Mouse (Mus musculus) liver, embryonic 11.5 days (tissue): ENCODE measurements at regions not wholly inside any gene's neighbourhood (a gene's known extent, or its start where the extent isn't known, plus 50 kb on each side); places are given as distances from the start of the nearest gene placed in this dataset.

Experiments used
- ATAC-seq: fragments of 200-750 bp; cut with Nextera tagmentation; replicated peaks from 2 replicates; pipeline ENCODE4 v1.8.0; 2017; ENCODE audit warnings: moderate number of reproducible peaks, mild to moderate bottlenecking, moderate TSS enrichment, moderate library complexity; ENCODE audit not compliant: low FRiP score
- DNase-seq: peaks from one replicate; pipeline ENCODE4 v3.0.0-alpha.2; 2017; ENCODE audit warnings: low spot score
- H3K27ac ChIP-seq: fragments of 300-500 bp; sonication (generic); 2 replicates; pipeline ENCODE4 v1.5.1; 2014; ENCODE audit warnings: mild to moderate bottlenecking, low read depth, low read length, control low read depth
- H3K27me3 ChIP-seq: fragments of 300-500 bp; sonication (generic); replicated peaks from 2 replicates; pipeline ENCODE4 v1.6.1; 2014; ENCODE audit warnings: low read length, mixed read lengths; ENCODE audit not compliant: control insufficient read depth, insufficient read depth
- H3K36me3 ChIP-seq: fragments of 300-500 bp; sonication (generic); 2 replicates; pipeline ENCODE4 v1.6.1; 2014; ENCODE audit warnings: mild to moderate bottlenecking, low read length, moderate library complexity, mixed read lengths; ENCODE audit not compliant: control insufficient read depth, insufficient read depth
- H3K4me1 ChIP-seq: fragments of 300-500 bp; sonication (generic); replicated peaks from 2 replicates; pipeline ENCODE4 v1.6.1; 2014; ENCODE audit warnings: low read length, mixed read lengths; ENCODE audit not compliant: control insufficient read depth, insufficient read depth
- H3K4me2 ChIP-seq: fragments of 300-500 bp; sonication (generic); 2 replicates; pipeline ENCODE4 v1.6.1; 2014; ENCODE audit warnings: mild to moderate bottlenecking, control low read depth, moderate library complexity
- H3K4me3 ChIP-seq: fragments of 300-500 bp; sonication (generic); 2 replicates; pipeline ENCODE4 v1.5.1; 2014; ENCODE audit warnings: low read depth, low read length, control low read depth
- H3K9ac ChIP-seq: fragments of 300-500 bp; sonication (generic); 2 replicates; pipeline ENCODE4 v1.6.1; 2014; ENCODE audit warnings: low read depth, low read length, control low read depth
- H3K9me3 ChIP-seq: fragments of 300-500 bp; sonication (generic); 2 replicates; pipeline ENCODE4 v1.6.1; 2016; ENCODE audit warnings: low read length, inconsistent platforms, mixed read lengths; ENCODE audit not compliant: control insufficient read depth
- WGBS: fragments of 180-500 bp; shearing (Covaris S2); extraction: QIAGEN DNeasy Blood & Tissue Kit; methylation state at CpG from one replicate; pipeline ENCODE4 v1.1.7; 2014; 5-methylcytosine and 5-hydroxymethylcytosine counted together

DNA sequence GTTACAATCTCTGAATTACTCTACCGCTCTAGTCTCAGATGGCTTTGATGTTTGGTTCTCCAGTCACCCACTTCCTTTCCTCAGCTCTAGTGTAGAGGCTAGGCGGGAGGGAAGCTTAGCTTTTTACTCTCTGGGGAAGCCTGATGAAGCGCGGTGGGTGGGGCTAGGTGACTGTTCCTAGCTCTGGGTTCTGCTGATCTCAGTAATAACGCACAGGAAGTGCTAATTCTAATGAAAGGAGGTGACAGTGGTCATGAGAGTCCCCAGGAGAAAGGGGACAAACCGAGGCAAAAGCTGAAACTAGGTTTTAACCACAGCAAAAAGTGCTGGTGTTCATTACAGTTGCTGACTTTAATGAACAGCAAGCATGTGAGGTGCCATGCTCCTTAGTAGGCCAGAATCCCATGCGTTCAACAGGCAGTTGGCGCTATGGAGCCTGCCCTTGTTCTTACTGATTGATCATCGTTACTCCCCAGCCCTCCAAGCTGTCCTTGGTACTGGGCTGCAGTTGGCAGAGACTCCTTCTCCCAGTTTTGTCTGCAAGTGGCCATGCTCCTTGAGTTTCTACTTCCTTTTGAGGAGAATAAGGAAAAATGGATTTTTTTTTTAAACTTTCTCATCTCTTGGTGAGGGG lies 687.9 kb upstream of the Car8 start:
- peaks cover 5% of the 10 kb centered on the region for H3K4me1 ChIP-seq
- H3K9me3 ChIP-seq: no peaks in the 10 kb centered on the region
- 20% methylated on average over 9 of the region's 9 CpGs for WGBS
- ATAC-seq (no peak), DNase-seq (no peak)
- no peak overlapping the region for H3K27ac ChIP-seq
- no peak overlapping the region for H3K4me3 ChIP-seq
- no peaks in the 10 kb centered on the region for H3K27me3 ChIP-seq
- H3K36me3 ChIP-seq: no peaks in the 10 kb centered on the region
- H3K4me2 ChIP-seq: no peak overlapping the region
- no peak overlapping the region for H3K9ac ChIP-seq

DNA sequence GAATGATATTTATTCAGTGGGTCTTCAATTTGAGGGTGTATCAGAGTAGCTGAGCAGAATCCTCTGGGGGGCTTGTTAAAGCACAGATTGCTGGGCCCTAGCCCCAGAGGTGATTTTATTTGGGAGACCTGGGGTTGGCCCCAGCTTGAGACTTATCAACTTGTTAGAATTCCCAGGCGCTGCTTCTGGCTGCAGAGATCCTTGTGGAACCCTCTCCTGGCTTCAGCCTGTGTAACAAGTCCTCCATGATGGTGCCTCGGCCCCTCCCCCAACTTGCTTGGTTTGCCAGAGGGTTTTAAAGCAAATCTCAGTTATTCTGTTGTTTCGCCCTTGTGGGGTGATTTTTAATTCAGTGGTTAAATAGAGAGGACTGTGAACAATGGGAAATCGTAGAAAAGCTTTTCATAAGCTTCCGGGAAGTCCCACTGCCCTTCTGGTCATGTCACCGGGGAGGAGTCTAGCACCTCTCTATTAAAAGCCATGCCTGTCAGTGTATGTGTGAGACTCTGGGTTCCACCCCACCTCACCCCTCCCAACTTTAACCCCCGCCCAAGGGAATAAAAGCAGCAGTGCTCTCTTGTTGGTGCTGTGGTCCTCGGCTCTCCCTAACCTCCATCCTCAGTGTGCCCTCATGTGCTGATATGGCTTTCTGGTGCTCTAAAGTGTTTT lies 684.0 kb upstream of the Car8 start:
- Histone ChIP-seq H3K9me3 (no peaks in the 10 kb centered on the region), H3K27me3 (no peaks in the 10 kb centered on the region), H3K36me3 (no peaks in the 10 kb centered on the region), H3K27ac (no peak overlapping the region), H3K4me2 (no peak overlapping the region), H3K9ac (no peak overlapping the region), H3K4me1 (peaks cover 5% of the 10 kb centered on the region), H3K4me3 (no peak overlapping the region)
- DNase-seq: no peak
- WGBS: 53% methylated on average over 8 of the region's 8 CpGs
- ATAC-seq: no peak

DNA sequence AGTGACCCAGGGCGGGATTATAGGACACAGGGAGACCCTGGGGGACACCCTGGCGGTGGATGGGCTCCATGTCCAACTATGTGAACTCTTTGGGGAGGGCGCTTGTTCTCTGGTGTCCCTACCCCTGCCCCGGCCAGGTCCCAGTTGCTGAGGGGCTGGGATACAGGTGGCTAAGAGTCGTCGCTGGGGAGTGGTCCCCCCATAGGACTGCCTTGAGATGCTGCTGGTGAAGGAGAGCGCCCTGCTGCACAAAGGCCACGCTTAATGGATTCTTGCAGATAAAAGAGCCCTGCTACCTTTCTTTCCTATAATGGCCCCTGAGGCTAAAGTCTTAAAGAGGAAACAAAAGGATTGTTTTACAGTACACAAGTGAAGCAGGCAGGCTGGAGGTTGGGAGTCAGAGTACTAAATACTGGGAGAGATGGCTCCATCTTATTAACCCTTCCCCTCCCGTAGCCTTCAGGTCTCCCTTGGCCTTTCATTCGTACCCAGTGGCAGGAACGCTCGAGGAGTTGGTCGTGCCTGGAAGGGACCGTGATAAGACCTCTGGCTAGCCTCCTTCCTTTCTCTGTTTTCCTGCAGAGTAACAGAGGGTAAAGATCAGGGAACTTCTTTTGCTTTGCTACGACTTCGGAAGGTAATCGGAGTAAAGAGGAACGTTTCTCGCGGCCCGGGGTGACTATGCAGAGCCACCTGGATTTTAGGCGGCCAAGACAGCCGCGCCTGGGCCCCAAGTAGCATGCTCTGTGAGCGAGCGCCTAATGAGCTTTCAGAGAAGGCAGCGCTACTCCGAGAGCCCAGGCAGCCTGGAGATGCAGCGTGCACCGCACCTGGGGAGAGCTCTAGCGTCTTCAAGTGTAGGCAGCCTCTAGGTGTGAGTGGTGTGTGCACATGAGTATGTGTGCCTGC lies 682.9 kb upstream of the Car8 start:
- Histone ChIP-seq H3K9me3 (no peaks in the 10 kb centered on the region), H3K4me1 (peaks cover 5% of the 10 kb centered on the region), H3K27ac (no peak overlapping the region), H3K27me3 (no peaks in the 10 kb centered on the region), H3K9ac (peak overlapping the region; percentile 32; the same call in 1 of the 2 replicates), H3K4me2 (peak overlapping the region; percentile 63), H3K36me3 (no peaks in the 10 kb centered on the region), H3K4me3 (peak overlapping the region; percentile 31)
- WGBS: 17% methylated on average over 31 of the region's 31 CpGs
- DNase-seq (peak; percentile 42), ATAC-seq (no peak)

DNA sequence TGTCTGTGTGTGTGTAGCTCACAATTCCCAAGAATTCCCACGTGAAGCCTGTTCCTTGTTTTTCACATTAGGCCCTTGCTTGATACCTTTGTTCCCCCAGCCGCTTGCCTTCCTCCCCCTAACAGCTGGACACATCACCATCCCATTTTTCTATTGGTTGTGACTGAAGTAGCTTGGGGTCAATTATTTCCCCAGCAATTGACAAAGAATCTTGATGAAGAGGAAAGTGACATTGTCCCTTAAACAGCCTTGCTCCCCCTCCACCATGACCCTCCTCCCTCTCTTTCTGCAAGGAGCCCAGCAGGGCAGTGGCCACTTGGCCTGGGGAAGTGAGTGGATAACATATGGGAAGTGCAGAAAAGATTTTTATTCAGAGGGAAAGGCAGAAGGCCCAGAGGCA lies 681.5 kb upstream of the Car8 start:
- no peaks in the 10 kb centered on the region for H3K27me3 ChIP-seq
- H3K4me2 ChIP-seq: no peak overlapping the region
- peaks cover 5% of the 10 kb centered on the region for H3K4me1 ChIP-seq
- no peak for ATAC-seq
- H3K9me3 ChIP-seq: no peaks in the 10 kb centered on the region
- no peak overlapping the region for H3K9ac ChIP-seq
- no peak overlapping the region for H3K4me3 ChIP-seq
- H3K27ac ChIP-seq: no peak overlapping the region
- H3K36me3 ChIP-seq: no peaks in the 10 kb centered on the region
- no peak for DNase-seq
- WGBS: 68% methylated on average over 2 of the region's 2 CpGs

DNA sequence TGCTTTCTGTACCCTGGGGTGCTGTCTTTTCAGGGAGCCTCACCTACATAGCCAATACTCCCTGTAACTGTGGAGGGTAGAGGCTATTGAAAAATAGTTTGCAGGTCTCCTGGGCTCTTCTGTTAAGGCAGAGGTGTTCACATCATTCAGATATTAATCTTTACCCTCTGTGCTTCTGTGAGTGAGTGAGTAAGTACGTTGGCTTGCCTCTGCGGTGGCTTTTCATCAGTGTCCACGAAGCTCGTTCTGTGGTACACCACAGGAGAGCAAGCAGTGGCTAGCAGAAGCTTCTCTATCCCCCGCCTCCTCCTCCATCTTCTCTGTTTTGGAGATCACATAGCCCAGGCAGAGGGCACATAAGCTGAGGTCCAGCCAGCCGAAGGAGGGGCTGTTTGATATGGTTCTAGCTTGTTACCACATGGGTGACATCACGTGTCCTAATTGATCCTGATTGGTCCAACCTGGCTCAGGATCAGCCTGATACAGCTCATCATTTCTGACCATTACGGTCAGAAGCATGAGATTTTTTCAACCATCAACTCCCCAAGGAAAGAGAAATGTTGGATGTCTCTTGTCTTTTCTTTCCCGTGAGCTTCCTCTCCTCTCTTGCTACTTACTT lies 680.6 kb upstream of the Car8 start:
- H3K27ac ChIP-seq: no peak overlapping the region

More for the DNA sequence above, 680.6 kb upstream of the Car8 start:
- ATAC-seq (no peak), DNase-seq (no peak)
- WGBS: 58% methylated on average over 9 of the region's 9 CpGs
- Histone ChIP-seq H3K9ac (no peak overlapping the region), H3K27me3 (no peaks in the 10 kb centered on the region), H3K4me1 (peaks cover 5% of the 10 kb centered on the region), H3K4me3 (no peak overlapping the region), H3K9me3 (no peaks in the 10 kb centered on the region), H3K36me3 (no peaks in the 10 kb centered on the region), H3K4me2 (no peak overlapping the region)
